Mouse (Mus musculus) midbrain, postnatal 0 days (tissue): Measurements from ENCODE around the gene Kri1. TPM values are rescaled to one million over a fixed set of nuclear protein-coding genes. Genes with fewer than 3 reads are reported as not detected.

Experiments used
- ATAC-seq: fragments of 200-750 bp; cut with Nextera tagmentation; 2 replicates; pipeline ENCODE4 v1.8.0; 2017; ENCODE audit warnings: moderate number of reproducible peaks, mild to moderate bottlenecking, moderate TSS enrichment, moderate library complexity; ENCODE audit not compliant: low FRiP score
- DNase-seq: peaks from one replicate; pipeline ENCODE4 v3.0.0-alpha.2; 2015; ENCODE audit warnings: low spot score
- H3K27ac ChIP-seq: fragments of 300-500 bp; sonication (generic); 2 replicates; pipeline ENCODE4 v1.5.1; 2014; ENCODE audit warnings: low read depth, mild to moderate bottlenecking, low read length, mixed read lengths
- H3K27me3 ChIP-seq: fragments of 300-500 bp; sonication (generic); 2 replicates; pipeline ENCODE4 v1.6.1; 2014; ENCODE audit warnings: low read length, control low read depth, mixed read lengths; ENCODE audit not compliant: insufficient read depth
- H3K36me3 ChIP-seq: fragments of 300-500 bp; sonication (generic); 2 replicates; pipeline ENCODE4 v1.6.1; 2014; ENCODE audit warnings: low read length, control low read depth, mixed read lengths; ENCODE audit not compliant: insufficient read depth
- H3K4me1 ChIP-seq: fragments of 300-500 bp; sonication (generic); 2 replicates; pipeline ENCODE4 v1.6.1; 2014; ENCODE audit warnings: mild to moderate bottlenecking, control low read depth, antibody characterized with exemption, low read length, mixed read lengths; ENCODE audit not compliant: insufficient read depth
- H3K4me2 ChIP-seq: fragments of 300-500 bp; sonication (generic); 2 replicates; pipeline ENCODE4 v1.6.1; 2014; ENCODE audit warnings: low read depth, mild to moderate bottlenecking, low read length, mixed read lengths; ENCODE audit not compliant: poor library complexity, severe bottlenecking
- H3K4me3 ChIP-seq: fragments of 300-500 bp; sonication (generic); 2 replicates; pipeline ENCODE4 v1.5.1; 2014; ENCODE audit warnings: low read depth, mild to moderate bottlenecking, low read length, moderate library complexity
- H3K9ac ChIP-seq: fragments of 300-500 bp; sonication (generic); replicated peaks from 2 replicates; pipeline ENCODE4 v1.6.1; 2014; ENCODE audit warnings: mild to moderate bottlenecking, low read length, moderate library complexity, mixed read lengths; ENCODE audit not compliant: poor library complexity, severe bottlenecking
- H3K9me3 ChIP-seq: fragments of 300-500 bp; sonication (generic); 2 replicates; pipeline ENCODE4 v1.6.1; 2016; ENCODE audit warnings: low read length, control low read depth
- CTCF ChIP-seq: IDR thresholded peaks from 2 replicates; pipeline ENCODE4 v1.5.1; 2016; ENCODE audit warnings: antibody characterized with exemption, mild to moderate bottlenecking
- WGBS: fragments of 180-500 bp; shearing (Covaris S2); extraction: QIAGEN DNeasy Blood & Tissue Kit; methylation state at CpG from one replicate; pipeline ENCODE4 v1.1.7; 2014; 5-methylcytosine and 5-hydroxymethylcytosine counted together
- polyA plus RNA-seq: library from polyadenylated mRNA; unstranded; fragments of >200 nt; fragmentation: Nextera tagmentation; extraction: Ambion mirVana; gene quantifications from 2 replicates; pipeline ENCODE4 v1.2.1, GENCODE M21; 2015
- total RNA-seq: library from RNA; depleted of rRNA; stranded (reverse); fragments of >200 nt; gene quantifications from 2 replicates; pipeline ENCODE4 v1.2.3, GENCODE M21; 2014

Kri1 gene
- total and polyA plus RNA-seq, 2 experiments from 2014 or later = 11.7 to 25.9 TPM

DNA sequence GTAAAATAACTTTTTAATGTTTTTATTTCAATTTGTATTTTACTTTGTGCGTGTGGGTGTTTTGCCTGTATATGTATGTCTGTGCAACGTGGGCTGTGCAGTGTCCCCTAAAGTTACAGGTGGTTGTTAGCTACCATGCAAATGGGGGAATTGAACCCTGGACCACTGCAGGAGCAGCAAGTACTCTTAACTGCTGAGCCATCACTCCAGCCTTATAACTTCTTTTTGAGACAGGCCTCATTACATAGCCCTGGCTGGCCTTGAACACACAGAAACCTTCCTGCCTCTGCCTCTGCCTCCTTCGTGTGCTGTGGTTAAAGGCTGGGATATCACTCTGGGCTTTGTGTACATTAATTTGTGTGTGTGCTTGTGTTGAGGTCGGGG lies 48.3 kb downstream of the Kri1 start:
- H3K36me3 ChIP-seq = peaks cover 7% of the 10 kb centered on the region; the same call in 1 of the 2 replicates
- TF ChIP-seq CTCF = no peak
- DNase-seq (no peak), ATAC-seq (no peak)
- H3K4me3 ChIP-seq = peak overlapping the region; percentile 78
- H3K27ac ChIP-seq = peak overlapping the region; percentile 82; the same call in 1 of the 2 replicates
- peaks cover 16% of the 10 kb centered on the region for H3K27me3 ChIP-seq
- WGBS = 30% methylated on average over 4 of the region's 4 CpGs
- H3K9me3 ChIP-seq = no peaks in the 10 kb centered on the region
- H3K9ac ChIP-seq = peak overlapping the region; percentile 86; the same call in 1 of the 2 replicates
- peak overlapping the region; percentile 68 for H3K4me2 ChIP-seq
- H3K4me1 ChIP-seq = peaks cover 9% of the 10 kb centered on the region

GRCm38 (mm10) chr9:21238733-21239464 lies 48.9 kb downstream of the Kri1 start, which contains the start of gene Keap1:
TSS of gene Keap1 (minus strand) at chr9:21239361.
- H3K9me3 ChIP-seq = no peaks in the 10 kb centered on the region
- WGBS = under 1% methylated on average over 66 of the region's 90 CpGs
- H3K4me3 ChIP-seq = peak within 1 kb of the TSS; percentile 78
- peaks cover 6% of the 10 kb centered on the region for H3K4me1 ChIP-seq
- H3K9ac ChIP-seq = peak within 1 kb of the TSS; percentile 86
- DNase-seq = peak; percentile 83
- H3K4me2 ChIP-seq = peak within 1 kb of the TSS; percentile 68
- peaks cover 7% of the 10 kb centered on the region; the same call in 1 of the 2 replicates for H3K36me3 ChIP-seq
- H3K27ac ChIP-seq = peak within 1 kb of the TSS; percentile 82
- ATAC-seq = peak; percentile 73
- H3K27me3 ChIP-seq = peaks cover 13% of the 10 kb centered on the region
- no peak for TF ChIP-seq CTCF

DNA sequence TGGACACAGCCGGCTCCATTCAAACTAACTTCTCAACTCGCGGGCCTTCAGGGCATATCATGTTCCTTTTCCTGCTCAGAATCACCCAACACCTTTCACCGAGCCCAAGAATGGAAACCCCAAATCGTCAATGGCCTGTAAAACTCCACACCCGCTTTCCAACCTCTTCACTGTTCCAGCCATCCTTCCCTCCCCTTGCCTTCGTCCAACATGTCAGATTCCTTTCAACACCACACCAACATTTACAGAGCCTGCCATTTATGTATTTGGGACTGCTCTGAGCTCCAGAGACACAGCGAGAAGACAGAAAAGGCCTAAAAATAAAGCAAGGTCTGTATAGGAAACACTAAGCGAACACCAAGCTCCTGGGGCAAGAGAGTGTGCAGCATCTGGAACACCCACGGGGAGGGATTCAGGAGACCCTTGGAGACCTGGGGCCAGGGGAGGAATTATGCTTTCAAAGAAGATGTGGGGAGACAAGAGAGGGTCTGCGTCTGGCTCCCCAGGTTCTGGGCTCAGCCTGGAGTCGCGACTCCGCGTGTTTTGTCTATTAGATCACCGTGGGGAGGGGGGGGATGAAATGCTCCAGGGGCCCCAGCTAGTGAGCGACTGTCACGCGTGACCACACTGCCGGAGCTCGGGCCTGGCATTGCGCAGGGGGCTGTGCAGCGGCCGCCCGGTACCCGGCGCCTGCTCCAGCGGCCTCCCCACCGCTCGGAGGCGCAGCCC lies 49.6 kb downstream of the Kri1 start:
- Histone ChIP-seq H3K36me3 (peaks cover 13% of the 10 kb centered on the region), H3K9me3 (no peaks in the 10 kb centered on the region), H3K27ac (peak overlapping the region; percentile 82), H3K27me3 (peaks cover 5% of the 10 kb centered on the region), H3K4me1 (peaks cover 6% of the 10 kb centered on the region), H3K4me2 (peak overlapping the region; percentile 68), H3K4me3 (peak overlapping the region; percentile 78), H3K9ac (peak overlapping the region; percentile 86)
- 3% methylated on average over 21 of the region's 31 CpGs for WGBS
- DNase-seq = no peak
- no peak for TF ChIP-seq CTCF
- ATAC-seq = peak; percentile 44

DNA sequence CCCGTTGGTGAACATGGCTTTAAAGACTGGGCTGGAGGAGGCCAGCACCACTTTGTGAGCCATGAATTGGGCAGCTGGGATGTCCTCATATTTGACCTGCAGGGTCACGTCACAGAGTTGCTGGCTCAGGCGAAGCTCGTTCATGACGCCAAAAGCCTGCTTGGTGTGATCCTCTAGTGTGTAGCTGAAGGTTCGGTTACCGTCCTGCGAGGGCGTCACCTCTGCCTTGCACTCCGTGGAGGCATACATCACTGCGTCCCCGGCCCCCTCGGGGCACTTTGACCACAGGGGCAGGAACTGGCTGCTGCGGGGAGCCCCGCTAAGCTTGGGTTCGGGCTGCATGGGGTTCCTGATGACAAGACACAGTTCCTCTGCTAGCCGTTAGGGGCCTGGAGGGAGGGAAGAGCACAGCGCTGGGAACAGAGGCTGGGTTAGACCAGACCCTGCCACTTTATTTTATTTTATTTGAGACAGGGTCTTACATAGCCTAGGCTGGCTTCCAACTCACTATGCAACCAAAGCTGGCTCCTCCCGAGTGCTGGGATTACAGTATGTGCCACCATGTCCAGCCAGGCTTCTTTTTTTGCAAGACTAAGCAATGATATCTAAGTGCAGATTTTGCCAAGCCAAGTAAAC lies 50.3 kb downstream of the Kri1 start:
- H3K36me3 ChIP-seq = peaks cover 16% of the 10 kb centered on the region
- ATAC-seq (peak; percentile 39), DNase-seq (peak; percentile 48)
- H3K4me2 ChIP-seq = peak overlapping the region; percentile 68
- 17% methylated on average over 19 of the region's 19 CpGs for WGBS
- peak overlapping the region; percentile 82 for H3K27ac ChIP-seq
- peak overlapping the region; percentile 86 for H3K9ac ChIP-seq
- H3K4me3 ChIP-seq = peak overlapping the region; percentile 78
- no peaks in the 10 kb centered on the region; the same call in 1 of the 2 replicates for H3K27me3 ChIP-seq
- H3K9me3 ChIP-seq = no peaks in the 10 kb centered on the region
- TF ChIP-seq CTCF = peak; percentile 57
- peaks cover 6% of the 10 kb centered on the region for H3K4me1 ChIP-seq

GRCm38 (mm10) chr9:21236991-21237367 lies 50.8 kb downstream of the Kri1 start:
- Histone ChIP-seq H3K4me2 (peak overlapping the region; percentile 68), H3K27me3 (no peaks in the 10 kb centered on the region; the same call in 1 of the 2 replicates), H3K27ac (no peak overlapping the region), H3K9ac (0 out of 2 replicates have a peak overlapping the region, but pooled peaks have one; percentile 86), H3K36me3 (peaks cover 19% of the 10 kb centered on the region), H3K4me1 (peaks cover 6% of the 10 kb centered on the region), H3K4me3 (peak overlapping the region; percentile 78; the same call in 1 of the 2 replicates), H3K9me3 (no peaks in the 10 kb centered on the region)
- no peak for DNase-seq
- ATAC-seq = no peak
- 84% methylated on average over 25 of the region's 25 CpGs for WGBS
- no peak for TF ChIP-seq CTCF
